Mouse (Mus musculus): ENCODE data around the gene Lhx8. TPM values are rescaled to one million over a fixed set of nuclear protein-coding genes. Genes with fewer than 3 reads are reported as not detected.

Gene Lhx8
- polyA plus RNA-seq, 1 experiment from 2014 or later = 0.27 TPM

DNA sequence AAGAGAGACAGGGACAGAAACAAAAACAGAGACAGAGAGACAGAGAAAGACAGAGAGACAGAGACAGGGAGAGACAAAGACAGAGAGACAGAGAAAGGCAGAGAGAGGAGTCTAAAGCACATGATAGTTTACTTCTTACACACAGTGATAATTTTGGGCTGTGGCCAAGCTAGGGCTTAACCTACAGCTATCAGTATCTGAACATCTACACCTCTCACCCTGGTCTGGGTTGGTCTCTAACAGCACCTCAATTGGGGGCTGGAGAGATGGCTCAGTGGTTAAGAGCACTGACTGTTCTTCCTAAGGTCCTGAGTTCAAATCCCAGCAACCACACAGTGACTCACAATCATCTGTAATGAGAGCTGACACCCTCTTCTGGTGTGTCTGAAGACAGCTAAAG is 32.0 kb downstream of the Lhx8 start:
- no peaks in the 10 kb centered on the region for H3K9me3 ChIP-seq (ENCODE audit: control insufficient read depth, low read length)
- H3K27me3 ChIP-seq (ENCODE audit: control insufficient read depth, insufficient read depth, low read length) = no peaks in the 10 kb centered on the region
- no peak for DNase-seq (ENCODE audit: low spot score, missing footprints)
- H3K36me3 ChIP-seq (ENCODE audit: control insufficient read depth, insufficient read depth, low read length) = no peaks in the 10 kb centered on the region
- no peak overlapping the region for H3K4me3 ChIP-seq (ENCODE audit: low read depth, low read length)
- no peak overlapping the region for H3K27ac ChIP-seq (ENCODE audit: low read depth, low read length)
- no peak overlapping the region for H3K9ac ChIP-seq (ENCODE audit: low read length)
- H3K4me1 ChIP-seq (ENCODE audit: control insufficient read depth, insufficient read depth, low read length) = no peaks in the 10 kb centered on the region
- ATAC-seq (ENCODE audit: low FRiP score) = no peak
- H3K4me2 ChIP-seq = no peak overlapping the region

DNA sequence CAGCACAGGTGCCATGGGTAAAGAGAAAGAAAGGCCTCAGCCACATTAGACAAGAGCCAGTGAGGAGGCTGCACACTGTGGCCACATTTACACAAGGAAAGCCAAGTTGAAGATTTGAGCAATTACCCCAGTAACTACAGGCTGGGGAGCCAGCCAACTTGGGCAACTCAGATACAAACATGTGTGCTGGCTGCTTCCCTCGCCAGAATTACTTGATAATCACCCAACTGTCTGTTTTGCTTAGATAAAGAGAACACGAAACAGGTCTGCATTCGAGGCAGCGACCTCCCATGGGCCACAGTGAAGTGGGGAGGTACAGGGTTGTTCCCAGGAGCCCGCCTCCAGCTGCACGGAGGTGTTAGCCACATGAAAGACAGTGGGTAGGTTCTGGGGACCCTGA is 33.0 kb downstream of the Lhx8 start:
- DNase-seq (ENCODE audit: low spot score, missing footprints) (no peak), ATAC-seq (ENCODE audit: low FRiP score) (no peak)
- Histone ChIP-seq H3K4me3 (ENCODE audit: low read depth, low read length) (no peak overlapping the region), H3K27ac (ENCODE audit: low read depth, low read length) (no peak overlapping the region), H3K27me3 (ENCODE audit: control insufficient read depth, insufficient read depth, low read length) (no peaks in the 10 kb centered on the region), H3K36me3 (ENCODE audit: control insufficient read depth, insufficient read depth, low read length) (no peaks in the 10 kb centered on the region), H3K9ac (ENCODE audit: low read length) (no peak overlapping the region), H3K4me1 (ENCODE audit: control insufficient read depth, insufficient read depth, low read length) (no peaks in the 10 kb centered on the region), H3K4me2 (no peak overlapping the region), H3K9me3 (ENCODE audit: control insufficient read depth, low read length) (no peaks in the 10 kb centered on the region)
- WGBS = 76% methylated on average over 6 of the region's 6 CpGs

GRCm38 (mm10) chr3:154294924-154295834 is 35.3 kb downstream of the Lhx8 start:
- Histone ChIP-seq H3K27me3 (ENCODE audit: control insufficient read depth, insufficient read depth, low read length) (no peaks in the 10 kb centered on the region), H3K4me3 (ENCODE audit: low read depth, low read length) (no peak overlapping the region), H3K4me1 (ENCODE audit: control insufficient read depth, insufficient read depth, low read length) (no peaks in the 10 kb centered on the region), H3K27ac (ENCODE audit: low read depth, low read length) (no peak overlapping the region), H3K36me3 (ENCODE audit: control insufficient read depth, insufficient read depth, low read length) (no peaks in the 10 kb centered on the region), H3K9ac (ENCODE audit: low read length) (no peak overlapping the region), H3K4me2 (no peak overlapping the region), H3K9me3 (ENCODE audit: control insufficient read depth, low read length) (no peaks in the 10 kb centered on the region)
- ATAC-seq (ENCODE audit: low FRiP score) = no peak
- DNase-seq (ENCODE audit: low spot score, missing footprints) = no peak
- WGBS = 94% methylated on average over 17 of the region's 17 CpGs

GRCm38 (mm10) chr3:154293839-154294490 is 36.5 kb downstream of the Lhx8 start:
- no peak overlapping the region for H3K9ac ChIP-seq (ENCODE audit: low read length)
- no peak overlapping the region for H3K27ac ChIP-seq (ENCODE audit: low read depth, low read length)
- no peak for ATAC-seq (ENCODE audit: low FRiP score)
- no peaks in the 10 kb centered on the region for H3K27me3 ChIP-seq (ENCODE audit: control insufficient read depth, insufficient read depth, low read length)
- H3K4me1 ChIP-seq (ENCODE audit: control insufficient read depth, insufficient read depth, low read length) = no peaks in the 10 kb centered on the region
- no peak overlapping the region for H3K4me3 ChIP-seq (ENCODE audit: low read depth, low read length)
- H3K4me2 ChIP-seq = no peak overlapping the region
- WGBS = 79% methylated on average over 9 of the region's 9 CpGs
- H3K36me3 ChIP-seq (ENCODE audit: control insufficient read depth, insufficient read depth, low read length) = no peaks in the 10 kb centered on the region
- no peak for DNase-seq (ENCODE audit: low spot score, missing footprints)
- H3K9me3 ChIP-seq (ENCODE audit: control insufficient read depth, low read length) = no peaks in the 10 kb centered on the region

GRCm38 (mm10) chr3:154292126-154292525 is 38.3 kb downstream of the Lhx8 start:
- Histone ChIP-seq H3K9ac (ENCODE audit: low read length) (no peak overlapping the region), H3K36me3 (ENCODE audit: control insufficient read depth, insufficient read depth, low read length) (no peaks in the 10 kb centered on the region), H3K4me1 (ENCODE audit: control insufficient read depth, insufficient read depth, low read length) (no peaks in the 10 kb centered on the region), H3K4me2 (no peak overlapping the region), H3K9me3 (ENCODE audit: control insufficient read depth, low read length) (no peaks in the 10 kb centered on the region), H3K27ac (ENCODE audit: low read depth, low read length) (no peak overlapping the region), H3K4me3 (ENCODE audit: low read depth, low read length) (no peak overlapping the region), H3K27me3 (ENCODE audit: control insufficient read depth, insufficient read depth, low read length) (no peaks in the 10 kb centered on the region)
- WGBS = 73% methylated on average over 5 of the region's 5 CpGs
- DNase-seq (ENCODE audit: low spot score, missing footprints) (no peak), ATAC-seq (ENCODE audit: low FRiP score) (no peak)

- DNase-seq (ENCODE audit: low spot score, missing footprints) = no peak
- H3K4me2 ChIP-seq = no peak overlapping the region
- 77% methylated on average over 2 of the region's 2 CpGs for WGBS
Measured at GRCm38 (mm10) chr3:154290351-154290750, 40.1 kb downstream of the Lhx8 start.

DNA sequence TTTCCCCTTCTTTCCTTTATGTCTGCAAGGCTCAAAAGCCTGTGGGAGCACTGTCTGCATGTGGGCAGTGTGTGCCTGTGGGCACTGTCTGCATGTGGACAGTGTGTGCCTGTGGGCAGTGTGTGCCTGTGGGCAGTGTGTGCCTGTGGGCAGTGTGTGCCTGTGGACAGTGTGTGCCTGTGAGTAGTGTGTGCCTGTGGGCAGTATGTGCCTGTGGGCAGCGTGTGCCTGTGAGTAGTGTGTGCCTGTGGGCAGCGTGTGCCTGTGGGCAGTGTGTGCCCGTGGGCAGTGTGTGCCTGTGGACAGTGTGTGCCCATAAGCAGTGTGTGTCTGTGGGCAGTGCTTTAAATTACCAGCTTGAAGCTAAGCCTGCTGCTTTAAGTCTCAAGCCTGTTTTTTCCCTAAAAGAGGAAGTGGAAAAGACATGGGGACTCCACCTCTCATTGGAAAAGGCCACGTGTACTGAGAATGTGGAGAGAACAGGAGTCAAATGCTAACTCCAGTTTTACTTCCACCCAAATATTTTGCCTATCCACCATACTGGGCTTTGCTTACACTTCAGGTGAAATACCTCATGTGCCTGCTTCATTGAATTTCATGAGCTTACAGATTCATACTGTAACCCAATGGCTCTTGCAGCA is 41.9 kb downstream of the Lhx8 start:
- no peak overlapping the region for H3K4me2 ChIP-seq
- no peaks in the 10 kb centered on the region for H3K9me3 ChIP-seq (ENCODE audit: control insufficient read depth, low read length)
- H3K36me3 ChIP-seq (ENCODE audit: control insufficient read depth, insufficient read depth, low read length) = no peaks in the 10 kb centered on the region
- ATAC-seq (ENCODE audit: low FRiP score) (no peak), DNase-seq (ENCODE audit: low spot score, missing footprints) (no peak)
- H3K9ac ChIP-seq (ENCODE audit: low read length) = no peak overlapping the region
- no peak overlapping the region for H3K4me3 ChIP-seq (ENCODE audit: low read depth, low read length)
- 80% methylated on average over 4 of the region's 4 CpGs for WGBS
- H3K27me3 ChIP-seq (ENCODE audit: control insufficient read depth, insufficient read depth, low read length) = no peaks in the 10 kb centered on the region
- H3K27ac ChIP-seq (ENCODE audit: low read depth, low read length) = no peak overlapping the region
- H3K4me1 ChIP-seq (ENCODE audit: control insufficient read depth, insufficient read depth, low read length) = no peaks in the 10 kb centered on the region

More at GRCm38 (mm10) chr3:154290351-154290750, 40.1 kb downstream of the Lhx8 start:
- Histone ChIP-seq H3K27me3 (ENCODE audit: control insufficient read depth, insufficient read depth, low read length) (no peaks in the 10 kb centered on the region), H3K4me3 (ENCODE audit: low read depth, low read length) (no peak overlapping the region), H3K27ac (ENCODE audit: low read depth, low read length) (no peak overlapping the region), H3K9me3 (ENCODE audit: control insufficient read depth, low read length) (no peaks in the 10 kb centered on the region), H3K4me1 (ENCODE audit: control insufficient read depth, insufficient read depth, low read length) (no peaks in the 10 kb centered on the region), H3K36me3 (ENCODE audit: control insufficient read depth, insufficient read depth, low read length) (no peaks in the 10 kb centered on the region), H3K9ac (ENCODE audit: low read length) (no peak overlapping the region)
- no peak for ATAC-seq (ENCODE audit: low FRiP score)

DNA sequence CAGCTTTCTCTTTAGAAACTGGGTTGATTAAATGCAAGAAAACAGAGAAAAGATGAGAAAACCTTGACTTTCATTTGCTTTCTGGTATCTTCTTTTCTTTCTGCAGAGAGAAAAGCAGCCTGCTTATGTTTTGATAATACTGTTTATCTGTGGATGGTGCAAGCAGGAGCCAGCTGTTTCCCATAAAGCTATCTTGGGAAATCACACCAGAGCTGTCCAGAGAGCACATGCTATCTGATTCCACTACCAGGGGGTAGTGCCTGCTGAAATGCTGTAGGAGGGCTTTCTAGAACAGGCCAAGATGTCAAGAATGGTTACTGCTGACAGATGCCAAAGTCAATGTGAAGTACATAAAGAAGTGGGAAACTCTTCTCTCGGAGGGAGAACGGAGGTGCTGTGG is 43.2 kb downstream of the Lhx8 start:
- ATAC-seq (ENCODE audit: low FRiP score) = no peak
- 80% methylated on average over 2 of the region's 2 CpGs for WGBS

DNA sequence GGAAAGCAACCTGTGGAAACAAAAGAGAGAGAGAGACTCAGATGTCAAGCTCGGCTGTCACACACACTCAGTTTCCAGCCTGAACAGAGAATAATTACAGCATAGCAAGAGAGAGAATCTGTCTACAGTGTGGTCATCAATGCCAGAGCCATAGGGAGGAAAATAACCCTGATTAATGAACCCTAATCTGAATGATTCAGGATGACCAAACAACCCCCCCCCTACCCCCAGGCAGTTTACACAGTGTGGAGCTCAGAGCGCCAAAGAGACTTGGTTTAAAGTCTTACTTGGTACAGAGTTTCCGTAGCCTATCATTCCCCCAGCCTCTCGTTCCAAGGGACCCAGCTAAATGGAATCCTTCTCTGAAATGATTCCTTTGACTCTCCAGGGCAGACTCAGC is 45.1 kb downstream of the Lhx8 start:
- WGBS = 74% methylated on average over 4 of the region's 4 CpGs
- Histone ChIP-seq H3K27ac (ENCODE audit: low read depth, low read length) (no peak overlapping the region), H3K27me3 (ENCODE audit: control insufficient read depth, insufficient read depth, low read length) (no peaks in the 10 kb centered on the region), H3K9ac (ENCODE audit: low read length) (no peak overlapping the region), H3K4me1 (ENCODE audit: control insufficient read depth, insufficient read depth, low read length) (no peaks in the 10 kb centered on the region), H3K4me3 (ENCODE audit: low read depth, low read length) (no peak overlapping the region), H3K4me2 (no peak overlapping the region), H3K36me3 (ENCODE audit: control insufficient read depth, insufficient read depth, low read length) (no peaks in the 10 kb centered on the region), H3K9me3 (ENCODE audit: control insufficient read depth, low read length) (no peaks in the 10 kb centered on the region)
- ATAC-seq (ENCODE audit: low FRiP score) (no peak), DNase-seq (ENCODE audit: low spot score, missing footprints) (no peak)

More for the DNA sequence above, 43.2 kb downstream of the Lhx8 start:
- no peaks in the 10 kb centered on the region for H3K36me3 ChIP-seq (ENCODE audit: control insufficient read depth, insufficient read depth, low read length)
- DNase-seq (ENCODE audit: low spot score, missing footprints) = no peak
- no peaks in the 10 kb centered on the region for H3K27me3 ChIP-seq (ENCODE audit: control insufficient read depth, insufficient read depth, low read length)
- H3K9ac ChIP-seq (ENCODE audit: low read length) = no peak overlapping the region
- H3K9me3 ChIP-seq (ENCODE audit: control insufficient read depth, low read length) = no peaks in the 10 kb centered on the region
- no peak overlapping the region for H3K4me3 ChIP-seq (ENCODE audit: low read depth, low read length)
- H3K27ac ChIP-seq (ENCODE audit: low read depth, low read length) = no peak overlapping the region
- H3K4me2 ChIP-seq = no peak overlapping the region
- H3K4me1 ChIP-seq (ENCODE audit: control insufficient read depth, insufficient read depth, low read length) = no peaks in the 10 kb centered on the region
